Mouse (Mus musculus): ENCODE data around the gene 9530053A07Rik.

GRCm38 (mm10) chr7:28191489-28191888 is 62.2 kb downstream of the 9530053A07Rik start:
- TF ChIP-seq CTCF (IDR thresholded peaks at IDR 0.05; ENCODE audit: extremely low read depth, insufficient read depth, insufficient read length, insufficient replicate concordance) (no peak), POLR2A (IDR thresholded peaks at IDR 0.05; ENCODE audit: low read depth, low read length) (no peak)

Measured in spleen, adult 2 months (tissue).